Mouse (Mus musculus): ENCODE data around the gene Chga.

DNA sequence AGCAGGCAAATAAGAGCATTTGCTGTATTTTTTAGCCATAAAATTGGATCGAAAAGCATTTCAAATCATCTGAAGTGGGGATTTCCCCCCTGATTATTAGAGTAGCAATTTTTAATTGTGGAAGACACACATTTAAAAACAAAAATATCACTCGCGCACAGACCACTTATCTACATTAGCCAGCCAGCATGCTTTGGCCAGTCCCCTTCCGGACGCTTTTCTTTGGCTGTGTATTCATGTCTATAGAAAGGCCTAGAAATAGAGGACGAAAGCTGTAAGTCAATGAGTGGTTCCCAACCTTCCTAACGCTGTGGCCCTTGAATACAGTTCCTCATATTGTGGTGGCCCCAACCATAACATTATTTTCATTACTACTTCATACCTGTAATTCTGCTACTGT lies 48.8 kb upstream of the Chga start:
- TF ChIP-seq GATA1 (IDR thresholded peaks at IDR 0.05; ENCODE audit: borderline replicate concordance, low read length) (no peak), FLI1 (IDR thresholded peaks at IDR 0.05; ENCODE audit: low read length) (no peak)

Measured in megakaryocyte, embryonic 14.5 days (primary cell).